Mouse (Mus musculus) midbrain, embryonic 12.5 days (tissue): ENCODE measurements around the gene Chtop. TPM values are rescaled to one million over a fixed set of nuclear protein-coding genes. Genes with fewer than 3 reads are reported as not detected.

ENCODE experiments used
- ATAC-seq: fragments of 200-750 bp; cut with Nextera tagmentation; 2 replicates; pipeline ENCODE4 v1.8.0; 2017; ENCODE audit warnings: low read depth, moderate TSS enrichment, moderate library complexity; ENCODE audit not compliant: low FRiP score
- H3K27ac ChIP-seq: fragments of 300-500 bp; sonication (generic); replicated peaks from 2 replicates; pipeline ENCODE4 v1.5.1; 2016; ENCODE audit warnings: mild to moderate bottlenecking
- H3K27me3 ChIP-seq: fragments of 300-500 bp; sonication (generic); 2 replicates; pipeline ENCODE4 v1.6.1; 2016; ENCODE audit warnings: mild to moderate bottlenecking
- H3K36me3 ChIP-seq: fragments of 300-500 bp; sonication (generic); 2 replicates; pipeline ENCODE4 v1.6.1; 2016
- H3K4me1 ChIP-seq: fragments of 300-500 bp; sonication (generic); 2 replicates; pipeline ENCODE4 v1.6.1; 2016
- H3K4me2 ChIP-seq: fragments of 300-500 bp; sonication (generic); replicated peaks from 2 replicates; pipeline ENCODE4 v1.6.1; 2016; ENCODE audit warnings: mild to moderate bottlenecking, moderate library complexity
- H3K4me3 ChIP-seq: fragments of 300-500 bp; sonication (generic); 2 replicates; pipeline ENCODE4 v1.5.1; 2016; ENCODE audit warnings: mild to moderate bottlenecking
- H3K9ac ChIP-seq: fragments of 300-500 bp; sonication (generic); replicated peaks from 2 replicates; pipeline ENCODE4 v1.6.1; 2016; ENCODE audit warnings: mild to moderate bottlenecking, moderate library complexity
- H3K9me3 ChIP-seq: fragments of 300-500 bp; sonication (generic); 2 replicates; pipeline ENCODE4 v1.6.1; 2016; ENCODE audit warnings: mild to moderate bottlenecking
- WGBS: fragments of 180-500 bp; shearing (Covaris S2); methylation state at CpG from one replicate; pipeline ENCODE4 v1.1.7; 2016; 5-methylcytosine and 5-hydroxymethylcytosine counted together
- polyA plus RNA-seq: library from polyadenylated mRNA; unstranded; fragments of >200 nt; fragmentation: Nextera tagmentation; extraction: Ambion mirVana; gene quantifications from 2 replicates; pipeline ENCODE4 v1.2.1, GENCODE M21; 2016

The Chtop gene
- polyA plus RNA-seq, 1 experiment from 2014 or later: 220 TPM

DNA sequence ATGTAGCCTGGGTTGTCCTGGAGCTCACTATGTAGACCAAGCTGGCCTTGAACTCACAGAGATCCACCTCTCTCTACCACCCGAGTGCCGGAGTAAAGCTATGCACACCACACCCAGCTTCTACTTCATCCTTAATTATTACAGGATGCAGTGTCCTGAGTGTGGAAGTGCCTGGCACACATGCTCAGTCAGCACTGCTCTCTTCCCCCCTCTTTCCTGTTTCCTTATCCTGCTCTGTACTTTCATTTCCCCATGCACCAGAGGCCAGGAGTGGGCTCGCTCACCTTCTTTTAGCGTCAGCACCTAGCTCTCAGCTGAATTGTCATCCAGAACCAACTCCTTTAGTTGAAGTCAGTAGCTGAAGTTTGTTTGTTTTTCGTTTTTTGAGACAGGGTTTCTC, 49.0 kb downstream of the Chtop start:
- ATAC-seq: no peak
- H3K4me2 ChIP-seq: no peak overlapping the region
- H3K9me3 ChIP-seq: no peaks in the 10 kb centered on the region
- peaks cover 68% of the 10 kb centered on the region for H3K27me3 ChIP-seq
- H3K9ac ChIP-seq: no peak overlapping the region
- H3K27ac ChIP-seq: no peak overlapping the region
- 0 out of 2 replicates have a peak, but pooled peaks cover 4% of the 10 kb centered on the region for H3K4me1 ChIP-seq
- no peak overlapping the region for H3K4me3 ChIP-seq
- 78% methylated on average over 5 of the region's 5 CpGs for WGBS
- H3K36me3 ChIP-seq: no peaks in the 10 kb centered on the region

DNA sequence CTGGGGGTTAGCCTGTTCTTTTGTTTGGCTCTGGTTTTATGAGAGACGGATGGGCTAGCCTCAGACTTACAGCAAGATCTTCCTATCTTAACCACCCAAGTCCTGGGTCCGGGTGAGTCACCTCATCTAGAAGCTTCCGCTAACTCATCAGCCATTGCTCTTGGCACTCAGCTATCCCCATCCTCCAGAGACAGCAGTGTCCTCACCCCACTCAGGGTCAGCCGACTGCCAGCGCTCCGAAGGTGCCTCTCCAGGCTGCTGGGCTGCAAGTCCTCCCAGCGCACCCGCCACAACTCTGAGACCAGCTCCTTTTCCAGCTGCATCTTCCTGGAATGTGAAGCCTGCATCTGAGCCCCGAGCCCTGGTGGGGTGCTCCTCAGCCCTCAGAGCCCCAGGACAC, 49.6 kb downstream of the Chtop start:
- Histone ChIP-seq H3K27ac (no peak overlapping the region), H3K4me1 (no peaks in the 10 kb centered on the region), H3K4me2 (no peak overlapping the region), H3K36me3 (no peaks in the 10 kb centered on the region), H3K9me3 (no peaks in the 10 kb centered on the region), H3K9ac (no peak overlapping the region), H3K4me3 (no peak overlapping the region), H3K27me3 (peaks cover 62% of the 10 kb centered on the region)
- no peak for ATAC-seq
- 78% methylated on average over 9 of the region's 9 CpGs for WGBS

DNA sequence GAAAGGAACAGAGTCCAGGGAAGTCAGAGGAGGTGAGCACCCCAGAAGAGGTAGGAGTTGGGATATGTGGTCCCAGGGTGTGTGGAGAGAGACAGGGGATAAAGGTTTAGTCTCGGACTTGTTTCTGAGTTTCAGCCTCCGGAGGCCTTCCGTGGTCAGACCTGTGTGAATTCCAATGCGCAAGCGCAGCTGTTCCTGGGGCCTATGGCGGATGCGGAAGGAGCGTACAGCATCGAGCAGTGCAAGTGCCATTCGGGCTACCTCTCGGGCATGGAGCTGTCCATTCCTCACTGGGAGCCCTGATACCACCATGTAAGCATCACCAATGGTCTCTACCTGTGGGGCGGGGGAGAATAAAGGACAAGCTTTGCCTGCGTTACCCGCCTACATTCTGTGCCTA, 54.4 kb downstream of the Chtop start:
- 83% methylated on average over 14 of the region's 14 CpGs for WGBS
- Histone ChIP-seq H3K9ac (no peak overlapping the region), H3K9me3 (no peaks in the 10 kb centered on the region), H3K4me2 (no peak overlapping the region), H3K36me3 (no peaks in the 10 kb centered on the region), H3K4me1 (no peaks in the 10 kb centered on the region), H3K4me3 (no peak overlapping the region), H3K27me3 (peaks cover 17% of the 10 kb centered on the region), H3K27ac (no peak overlapping the region)
- no peak for ATAC-seq

DNA sequence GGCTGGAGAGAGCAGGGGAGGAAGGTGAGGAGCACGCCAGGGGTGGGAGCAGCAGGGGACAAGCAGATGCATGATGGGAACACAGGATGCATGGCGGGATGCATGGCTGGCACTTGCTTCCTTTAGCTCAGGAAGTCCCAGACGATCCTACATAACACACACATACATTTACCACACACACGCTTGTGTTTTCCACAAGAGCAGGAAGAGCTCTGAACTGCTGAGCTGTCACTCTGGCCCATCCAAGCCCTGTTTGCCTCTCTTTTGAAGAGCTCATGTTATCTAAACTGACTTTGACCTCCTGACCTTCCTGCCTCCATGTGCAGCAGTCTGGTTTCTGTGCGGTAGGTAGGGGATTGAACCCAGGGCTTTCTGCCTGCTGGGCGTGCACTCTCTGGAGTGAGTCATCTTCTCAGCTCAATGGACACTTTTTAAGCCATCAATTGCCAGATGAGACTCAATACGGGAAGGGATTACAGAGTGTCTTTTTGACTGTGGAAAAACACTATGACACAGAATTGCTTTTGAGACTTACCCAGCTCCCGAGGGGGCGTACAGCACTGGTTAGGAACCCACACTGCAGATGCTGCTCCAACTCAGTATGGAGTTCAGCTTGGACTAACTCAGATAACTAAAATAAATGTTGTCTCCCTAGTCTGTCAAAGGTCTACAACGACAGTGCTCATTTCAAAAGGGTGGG, 57.8 kb downstream of the Chtop start:
- no peak overlapping the region for H3K9ac ChIP-seq
- peaks cover 8% of the 10 kb centered on the region for H3K4me1 ChIP-seq
- no peak overlapping the region for H3K27ac ChIP-seq
- ATAC-seq: no peak
- no peak overlapping the region for H3K4me2 ChIP-seq
- H3K27me3 ChIP-seq: peaks cover 7% of the 10 kb centered on the region; the same call in 1 of the 2 replicates
- no peak overlapping the region for H3K4me3 ChIP-seq
- 52% methylated on average over 10 of the region's 10 CpGs for WGBS
- H3K36me3 ChIP-seq: no peaks in the 10 kb centered on the region
- no peaks in the 10 kb centered on the region for H3K9me3 ChIP-seq

DNA sequence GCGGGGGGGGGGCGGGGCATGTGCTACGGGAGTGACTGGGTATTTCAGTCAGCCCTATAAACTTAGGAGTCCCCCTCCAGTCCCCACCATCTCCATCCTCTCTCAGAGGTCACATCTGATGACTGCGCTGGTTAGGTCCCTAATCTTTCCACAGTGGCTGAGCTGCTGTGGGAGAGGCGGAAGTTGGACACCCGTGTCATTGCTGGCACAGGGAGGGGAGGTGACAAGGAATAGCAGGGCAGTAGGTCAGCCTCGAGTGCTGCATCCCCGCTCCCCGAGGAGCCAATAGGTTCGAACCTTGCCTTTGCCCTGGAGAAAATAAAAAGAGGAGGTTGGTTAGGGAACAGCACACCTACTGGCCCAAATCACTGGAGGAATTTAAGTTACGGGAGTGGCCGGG, 58.4 kb downstream of the Chtop start:
- ATAC-seq: no peak
- 38% methylated on average over 12 of the region's 12 CpGs for WGBS
- Histone ChIP-seq H3K27ac (no peak overlapping the region), H3K9me3 (no peaks in the 10 kb centered on the region), H3K36me3 (no peaks in the 10 kb centered on the region), H3K9ac (no peak overlapping the region), H3K27me3 (peaks cover under 1% of the 10 kb centered on the region; the same call in 1 of the 2 replicates), H3K4me1 (peaks cover 13% of the 10 kb centered on the region), H3K4me3 (no peak overlapping the region), H3K4me2 (no peak overlapping the region)

Other genes with a start within 250 kb of the Chtop start
- gene Dennd4b, start 244.3 kb downstream of the Chtop start, polyA plus RNA-seq: 6.6 and 6.9 TPM in 2 replicates
- 15.5 and 15.9 TPM in 2 replicates for gene Gatad2b, start 216.3 kb downstream of the Chtop start, polyA plus RNA-seq
- gene Slc27a3, start 119.6 kb downstream of the Chtop start, polyA plus RNA-seq: 15.8 and 22.0 TPM in 2 replicates
- gene Ints3, start 75.9 kb downstream of the Chtop start, polyA plus RNA-seq: 42.4 and 44.3 TPM in 2 replicates
- 2.5 and 2.6 TPM in 2 replicates for gene Npr1, start 43.6 kb downstream of the Chtop start, polyA plus RNA-seq
- 319 and 328 TPM in 2 replicates for gene Ilf2, start 33.4 kb downstream of the Chtop start, polyA plus RNA-seq
- gene Snapin, start 18.5 kb downstream of the Chtop start, polyA plus RNA-seq: 78.4 and 79.8 TPM in 2 replicates
- gene S100a1, start 4.9 kb upstream of the Chtop start, polyA plus RNA-seq: 4.5 and 6.4 TPM in 2 replicates
- gene S100a13, start 4.9 kb upstream of the Chtop start, polyA plus RNA-seq: 12.1 TPM in 2 replicates
- gene S100a14, start 17.4 kb upstream of the Chtop start, polyA plus RNA-seq: not detected in 2 replicates
- 33.5 and 41.9 TPM in 2 replicates for gene S100a16, start 27.8 kb upstream of the Chtop start, polyA plus RNA-seq
- gene S100a3, start 51.1 kb upstream of the Chtop start, polyA plus RNA-seq: not detected in 2 replicates
- not detected in 2 replicates for gene S100a2, start 80.7 kb upstream of the Chtop start, polyA plus RNA-seq
- gene Gm42674, start 92.4 kb upstream of the Chtop start, polyA plus RNA-seq: not detected in 2 replicates
- gene S100a4, start 94.3 kb upstream of the Chtop start, polyA plus RNA-seq: 1.4 and 1.7 TPM in 2 replicates
- not detected in 2 replicates for gene S100a5, start 99.0 kb upstream of the Chtop start, polyA plus RNA-seq
- gene S100a6, start 103.4 kb upstream of the Chtop start, polyA plus RNA-seq: 23.8 and 28.5 TPM in 2 replicates
- gene S100a7a, start 144.5 kb upstream of the Chtop start, polyA plus RNA-seq: 0.14 TPM in 1 of 2 replicates, not detected in the other
- 5.7 and 12.9 TPM in 2 replicates for gene S100a8, start 159.5 kb upstream of the Chtop start, polyA plus RNA-seq
- 4.1 and 7.5 TPM in 2 replicates for gene S100a9, start 186.2 kb upstream of the Chtop start, polyA plus RNA-seq
- not detected in 2 replicates for gene Pglyrp4, start 217.4 kb upstream of the Chtop start, polyA plus RNA-seq